Mouse (Mus musculus): ENCODE measurements around the gene Tbc1d16.

The Tbc1d16 gene

DNA sequence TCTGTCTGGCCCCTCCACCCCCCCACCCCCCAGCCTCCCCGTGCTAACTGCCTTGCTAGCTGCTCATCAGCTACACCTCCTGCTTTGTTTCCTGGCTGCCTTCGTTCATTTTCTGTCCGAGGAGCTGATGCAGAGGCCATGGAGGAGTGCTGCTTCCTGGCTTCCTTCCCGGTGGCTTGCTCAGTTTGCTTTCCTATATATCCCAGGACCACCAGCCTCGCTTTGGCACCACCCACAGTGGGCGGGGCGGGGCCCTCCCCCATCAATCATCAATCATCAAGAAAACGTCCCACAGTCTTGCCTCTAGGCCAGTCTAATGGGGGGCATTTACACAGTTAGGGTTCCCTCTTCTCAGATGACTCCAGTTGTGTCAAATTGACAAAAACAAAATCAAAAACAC, 8.1 kb upstream of the Tbc1d16 start:
- DNase-seq, result no peak

DNA sequence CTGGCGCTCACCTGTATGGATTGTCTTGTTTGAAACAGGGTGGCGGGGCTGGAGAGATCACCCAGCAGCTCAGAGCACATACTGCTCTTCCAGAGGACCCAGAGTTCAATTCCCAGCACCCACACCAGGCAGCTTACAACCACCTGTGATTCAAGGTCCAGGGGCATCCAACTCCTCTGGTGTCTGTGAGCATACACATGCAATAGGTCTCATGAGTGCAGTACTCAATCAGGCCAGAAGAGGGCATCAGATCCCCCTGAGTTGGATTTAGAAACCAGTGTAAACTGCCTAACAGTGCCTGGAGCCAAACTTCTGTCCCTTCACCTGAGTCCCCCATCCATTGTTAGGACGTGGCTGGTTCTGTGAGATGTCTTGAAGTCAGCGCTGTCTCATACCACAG, 7.3 kb upstream of the Tbc1d16 start:
- DNase-seq, result peak; percentile 66

DNA sequence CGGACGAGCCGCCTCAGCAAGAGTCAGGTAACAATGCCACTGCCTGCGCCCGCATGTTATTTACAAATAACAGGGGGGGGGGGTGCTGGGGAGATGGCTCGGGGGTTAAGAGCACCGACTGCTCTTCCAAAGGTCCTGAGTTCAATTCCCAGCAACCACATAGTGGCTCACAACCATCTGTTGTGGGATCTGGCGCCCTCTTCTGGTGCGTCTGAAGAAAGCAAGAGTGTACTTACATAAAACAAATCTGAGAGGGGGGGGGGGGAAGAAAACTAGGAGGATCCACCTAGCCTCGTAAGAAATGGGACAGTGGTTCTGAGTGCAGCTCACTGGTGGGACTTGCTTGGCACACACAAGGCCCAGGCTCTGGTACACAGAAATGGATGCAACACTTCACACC, 6.5 kb upstream of the Tbc1d16 start:
- no peak for DNase-seq

DNA sequence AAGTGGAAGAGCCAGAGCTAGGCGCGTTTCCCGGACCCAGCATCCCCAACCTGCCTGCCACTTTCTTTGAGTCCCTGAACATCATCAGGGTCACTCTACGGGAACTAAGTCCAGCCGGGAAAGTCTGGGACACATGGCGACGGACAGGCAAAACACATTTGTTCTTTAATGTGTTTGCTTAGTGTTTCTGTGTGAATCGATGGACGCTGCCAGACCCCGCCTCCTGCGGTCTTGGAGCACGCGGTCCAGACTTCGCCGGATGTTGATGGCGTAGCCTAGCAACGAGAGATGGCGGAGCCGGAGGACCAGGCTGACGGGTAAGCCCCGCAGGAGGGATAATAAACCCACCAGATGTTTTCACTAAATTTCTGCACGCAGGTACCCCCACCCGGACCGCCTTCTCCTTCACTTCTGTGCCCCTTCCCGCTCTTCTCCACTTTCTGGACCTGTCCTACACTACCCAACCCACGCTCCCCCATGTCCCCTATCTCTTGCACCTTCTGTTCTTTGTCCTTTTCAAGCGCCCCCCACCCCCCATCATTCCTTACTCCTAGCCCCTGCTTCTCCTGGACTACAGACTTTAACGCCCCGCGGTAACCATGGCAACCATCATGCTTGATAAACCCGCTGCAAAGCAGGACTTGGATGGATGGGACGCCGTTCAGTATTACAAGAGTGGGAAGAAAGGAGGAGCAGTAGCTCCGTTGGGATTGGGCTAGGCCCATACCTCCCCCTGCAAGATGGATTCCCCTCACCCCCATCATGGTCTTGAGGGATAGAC, 737 bp upstream of the Tbc1d16 start:
- DNase-seq, result peak; percentile 82

DNA sequence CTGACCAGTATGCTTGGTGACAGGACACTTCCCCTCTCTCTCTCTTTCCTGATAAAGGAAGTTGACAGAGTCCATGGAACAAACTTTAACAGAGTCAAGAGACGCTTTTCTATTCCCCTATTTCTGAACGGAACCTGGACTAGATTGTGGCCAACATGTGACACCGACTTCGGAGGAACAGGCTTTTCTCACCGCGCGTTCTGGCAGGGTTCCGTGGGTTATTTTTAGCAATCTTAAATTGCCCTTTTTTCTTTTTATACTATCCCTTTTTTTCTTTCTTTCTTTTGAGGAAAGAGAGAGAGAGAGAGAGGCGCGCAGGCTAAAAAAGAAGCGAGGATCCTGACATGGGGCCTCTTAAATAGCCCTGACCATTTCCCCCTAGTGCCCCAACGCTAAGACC, 708 bp downstream of the Tbc1d16 start:
- no peak for DNase-seq

DNA sequence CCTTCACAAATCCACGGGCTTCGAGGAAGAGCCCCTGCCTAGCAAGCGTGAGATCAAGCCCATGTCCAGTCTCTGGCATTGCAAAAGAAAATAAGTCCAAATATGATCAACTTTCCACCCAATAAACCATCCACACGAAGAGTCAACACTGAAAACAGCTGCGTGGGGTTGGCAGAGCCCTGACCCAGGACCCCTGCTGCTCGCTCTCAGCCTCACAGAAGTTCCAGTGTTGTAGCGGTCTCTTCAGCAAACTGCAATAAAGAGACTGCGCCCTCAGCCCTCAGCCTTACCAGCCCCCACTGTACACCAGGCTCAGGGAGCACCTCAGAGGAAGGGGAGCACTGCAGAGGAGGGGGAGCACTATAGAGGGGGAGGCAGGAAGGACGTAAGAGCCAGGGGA, 2.7 kb downstream of the Tbc1d16 start:
- DNase-seq, result no peak

DNA sequence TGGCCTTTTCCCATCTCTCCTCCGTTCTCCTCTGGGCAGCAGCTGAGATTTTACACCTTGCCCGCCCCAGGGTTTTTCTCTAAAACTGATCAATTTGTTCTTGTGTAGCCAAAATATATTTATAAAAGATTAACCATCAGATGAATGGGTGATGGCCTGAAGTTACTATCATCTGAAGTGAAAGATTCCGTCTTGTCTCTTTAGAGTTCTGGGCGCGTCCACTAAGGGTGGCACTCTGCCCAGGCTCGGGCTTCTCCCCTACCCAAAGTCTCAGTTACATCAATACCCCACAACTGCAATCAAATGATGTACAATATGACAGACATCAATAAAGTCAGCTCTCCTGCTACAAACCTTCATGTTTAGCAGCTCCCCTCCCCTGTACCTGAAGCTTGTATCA, 3.4 kb downstream of the Tbc1d16 start:
- no peak for DNase-seq

DNA sequence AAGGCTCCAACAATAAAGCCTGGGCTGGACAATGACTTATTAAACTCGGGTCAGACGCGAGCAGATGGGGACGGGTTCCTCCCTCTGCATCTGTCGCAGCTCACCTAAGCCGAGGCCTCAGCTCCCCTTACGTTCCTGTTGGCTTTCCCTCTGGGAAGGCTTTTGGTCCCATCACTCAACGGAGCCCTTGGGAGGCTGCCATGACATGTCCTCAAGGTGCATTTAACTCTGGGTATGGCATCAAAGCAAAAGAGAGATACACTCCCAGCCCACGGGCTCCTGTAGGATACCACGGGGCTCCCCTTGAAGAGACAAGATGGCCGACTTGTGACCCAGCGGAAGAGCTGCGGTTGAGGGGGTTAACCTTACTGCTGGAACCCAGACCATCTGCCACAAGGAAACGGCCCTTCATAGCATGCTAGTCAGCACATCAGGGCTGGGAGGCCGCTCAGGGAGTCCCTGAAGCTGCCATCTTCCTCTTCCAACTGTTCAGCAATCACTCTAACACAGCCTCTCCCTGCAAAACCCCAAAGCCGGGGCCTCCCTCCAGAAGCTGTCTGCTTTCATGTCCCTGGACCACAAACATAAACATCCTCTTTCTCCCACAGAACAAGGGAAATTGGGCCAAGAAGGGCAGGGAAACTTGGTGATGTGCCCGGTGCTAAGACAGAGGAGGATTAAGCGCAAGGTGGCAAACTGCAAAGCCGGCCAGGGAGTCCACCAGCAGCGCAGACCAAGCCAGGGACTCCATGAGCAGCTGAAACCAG, 5.0 kb downstream of the Tbc1d16 start:
- peak; percentile 40 for DNase-seq

DNA sequence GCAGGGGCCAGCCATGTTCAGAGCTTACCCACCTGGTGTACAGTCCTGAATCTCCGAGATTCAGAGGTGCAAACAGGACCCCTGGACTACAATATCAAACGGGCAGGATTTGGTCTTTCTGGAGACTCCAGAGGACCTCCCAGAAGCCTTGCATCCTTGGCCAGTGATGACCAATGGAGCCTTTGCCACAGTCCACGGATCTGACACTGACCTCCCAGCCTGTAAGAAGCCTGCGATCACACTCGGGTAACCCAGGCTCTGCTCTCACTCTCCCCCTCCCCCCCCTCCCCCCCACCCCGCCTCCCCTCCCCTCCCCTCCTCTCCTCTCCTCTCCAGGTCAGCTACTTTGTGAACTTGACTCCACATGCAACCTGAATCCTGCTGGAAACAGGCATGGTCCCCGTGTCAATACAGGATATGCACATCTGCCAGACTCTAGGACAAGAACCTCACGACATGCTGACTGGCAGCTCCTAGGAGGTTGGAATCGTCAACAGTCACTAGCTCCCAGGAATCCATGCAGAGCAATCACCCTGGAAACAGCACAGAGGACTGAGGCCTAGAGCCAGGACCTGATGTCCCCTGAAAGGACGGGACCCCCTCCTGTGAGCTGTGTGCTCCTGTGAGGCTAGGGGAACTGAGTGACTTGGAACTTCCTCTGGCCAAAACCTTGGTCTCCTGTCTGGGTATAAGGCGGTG, 6.3 kb downstream of the Tbc1d16 start:
- no peak for DNase-seq

DNA sequence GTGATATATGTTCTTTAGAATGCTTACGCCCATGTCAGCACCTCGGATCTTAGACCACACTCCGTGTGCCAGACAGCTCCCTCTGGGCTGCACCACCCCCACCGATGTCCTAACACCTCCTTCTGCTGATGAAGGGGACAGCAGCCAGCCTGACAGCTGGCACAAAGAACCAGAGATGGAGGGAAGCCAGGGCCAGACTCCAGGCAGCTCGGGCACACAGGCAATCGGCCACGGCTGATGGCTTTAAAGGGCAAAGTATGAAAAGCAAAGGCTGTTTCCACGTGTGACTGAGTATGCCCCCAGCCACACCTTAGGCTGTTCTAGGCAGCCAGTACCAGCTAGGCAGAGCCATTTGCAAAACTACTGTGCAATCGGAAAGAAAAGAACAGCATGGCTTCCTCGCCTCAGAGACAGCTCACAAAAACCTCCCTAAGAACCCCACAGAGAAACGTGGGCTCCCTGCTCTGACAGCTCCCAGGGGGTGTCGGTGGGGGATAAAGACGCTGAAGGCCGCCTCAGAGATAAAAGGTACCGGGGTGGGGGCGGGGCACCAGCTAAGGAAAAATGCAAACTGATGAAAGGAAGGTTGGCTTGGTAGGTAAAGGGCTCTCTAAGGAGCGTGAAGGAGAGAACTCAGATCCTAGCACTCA, 8.4 kb downstream of the Tbc1d16 start:
- peak; percentile 90 for DNase-seq

DNA sequence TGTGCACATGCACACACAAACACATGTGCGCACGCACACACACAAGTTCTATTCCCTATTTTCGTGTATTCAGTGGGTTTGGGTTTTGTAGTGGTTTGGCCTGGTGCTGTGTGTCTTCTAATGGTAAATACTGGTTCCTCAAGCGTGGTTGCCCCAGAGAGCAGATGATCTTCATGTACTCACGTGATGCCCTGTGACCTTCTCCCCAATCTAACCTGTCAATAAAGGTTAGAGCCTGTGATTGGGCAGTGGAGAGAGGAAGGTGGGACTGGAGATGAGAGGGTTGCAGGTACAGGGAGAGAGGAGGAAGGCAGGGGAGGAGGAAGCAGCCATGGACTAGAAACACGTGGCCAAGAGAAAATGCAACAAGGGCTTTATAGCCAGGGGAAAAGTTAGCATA, 10.4 kb downstream of the Tbc1d16 start:
- no peak for DNase-seq

DNA sequence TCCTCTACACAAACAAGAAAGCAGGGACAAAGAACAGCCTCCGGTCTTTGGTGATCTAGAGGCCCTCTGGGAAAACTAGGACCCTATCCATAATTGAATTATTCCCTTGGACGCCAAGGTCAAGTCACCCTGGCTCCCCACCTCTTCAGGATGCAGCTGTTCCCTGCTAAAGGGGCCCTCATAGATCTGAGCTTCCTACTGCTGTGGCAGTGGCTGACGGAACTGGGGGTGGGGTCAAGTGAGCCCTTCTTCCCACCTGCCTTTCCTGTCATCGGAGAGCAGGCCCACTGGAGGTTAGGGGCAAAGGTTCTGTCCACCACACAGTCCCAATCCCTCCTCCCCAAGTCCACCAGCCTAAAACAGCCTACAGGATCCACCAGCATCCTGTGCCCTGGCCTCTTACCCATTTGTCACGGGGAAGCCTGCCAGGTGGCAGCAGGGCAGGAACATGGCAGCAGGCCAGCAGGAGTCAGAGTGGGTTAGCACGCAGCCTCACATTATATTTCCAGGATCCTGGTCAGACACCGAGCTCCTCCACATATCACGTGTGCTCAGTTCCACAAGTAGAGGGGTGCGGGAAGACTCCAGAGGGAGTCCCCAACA, 12.3 kb downstream of the Tbc1d16 start:
- peak; percentile 91 for DNase-seq

DNA sequence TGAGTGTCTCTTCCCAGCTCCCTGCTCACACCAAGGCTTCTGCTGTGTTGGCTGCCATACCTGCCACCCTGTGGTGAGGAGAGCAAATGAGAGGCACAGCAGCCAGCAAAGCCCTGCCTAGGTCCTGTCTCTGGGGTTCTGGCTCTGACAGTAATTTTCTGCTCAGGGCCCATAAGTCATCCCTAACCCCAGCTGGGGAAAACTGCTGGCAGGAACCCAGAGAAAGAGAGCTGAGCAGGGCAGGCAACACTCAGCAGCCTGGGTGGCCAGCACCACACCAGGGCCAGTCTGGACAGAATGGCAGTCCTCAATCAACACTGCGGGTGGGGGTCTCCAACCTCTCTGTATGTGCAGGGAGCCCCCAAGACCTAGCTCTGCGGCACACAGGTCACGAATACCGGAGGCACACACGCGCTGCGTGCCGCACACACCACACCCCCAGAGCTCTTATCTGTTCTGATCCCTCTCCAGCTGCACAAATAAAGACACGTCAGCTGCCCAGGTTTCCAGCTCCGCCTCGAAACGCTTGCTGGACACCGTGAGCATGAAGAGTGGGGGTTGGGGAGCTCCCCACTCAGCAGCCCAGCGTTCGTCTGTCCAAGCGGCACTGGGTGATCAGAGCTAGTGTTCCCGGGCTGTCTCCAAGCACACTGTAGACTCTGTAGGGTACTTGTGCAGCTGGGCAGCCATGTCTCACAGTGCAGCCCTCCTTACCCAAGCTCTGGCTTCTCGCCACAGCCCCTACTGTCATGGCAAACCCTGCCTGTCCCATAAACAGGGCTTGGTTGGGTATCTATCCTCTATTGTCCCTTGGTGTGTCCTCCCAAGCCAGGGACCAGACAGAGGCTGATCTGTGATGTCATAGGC, 13.0 kb downstream of the Tbc1d16 start:
- peak; percentile 70 for DNase-seq

DNA sequence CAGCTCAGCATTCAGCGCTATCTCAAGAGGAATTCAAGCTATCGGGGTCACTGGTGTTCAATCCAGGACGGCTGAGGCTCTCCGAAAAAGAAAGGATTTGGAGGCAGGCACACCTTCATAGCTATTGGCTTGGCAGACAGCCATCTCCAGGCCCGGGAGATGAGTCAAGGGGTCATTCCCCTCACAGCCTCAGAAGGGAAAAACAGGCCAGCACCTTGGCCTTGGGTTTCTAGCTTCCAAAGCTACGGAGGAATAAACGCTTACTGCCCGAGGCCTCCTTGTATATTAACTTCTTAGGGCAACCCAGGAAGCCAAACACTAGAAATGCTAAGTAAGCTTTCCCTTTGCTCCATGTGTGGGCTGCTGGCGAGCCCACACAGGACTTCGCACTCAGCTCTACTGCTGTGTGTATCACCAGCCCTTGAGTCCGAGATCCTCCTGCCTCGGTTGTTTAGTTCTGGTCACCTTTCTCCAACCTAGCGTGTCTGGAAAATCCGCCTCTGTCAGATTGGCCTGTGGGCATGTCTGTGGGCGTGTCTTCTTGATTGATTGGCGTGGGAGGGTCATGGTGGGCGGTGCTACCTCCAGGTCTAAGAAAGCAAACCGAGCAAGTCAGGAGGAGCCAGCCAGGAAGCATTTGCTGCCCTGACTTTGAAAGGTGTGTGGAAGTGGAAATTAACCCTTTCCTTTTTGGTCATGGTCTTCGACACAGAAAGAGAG, 15.0 kb downstream of the Tbc1d16 start:
- peak; percentile 70 for DNase-seq

DNA sequence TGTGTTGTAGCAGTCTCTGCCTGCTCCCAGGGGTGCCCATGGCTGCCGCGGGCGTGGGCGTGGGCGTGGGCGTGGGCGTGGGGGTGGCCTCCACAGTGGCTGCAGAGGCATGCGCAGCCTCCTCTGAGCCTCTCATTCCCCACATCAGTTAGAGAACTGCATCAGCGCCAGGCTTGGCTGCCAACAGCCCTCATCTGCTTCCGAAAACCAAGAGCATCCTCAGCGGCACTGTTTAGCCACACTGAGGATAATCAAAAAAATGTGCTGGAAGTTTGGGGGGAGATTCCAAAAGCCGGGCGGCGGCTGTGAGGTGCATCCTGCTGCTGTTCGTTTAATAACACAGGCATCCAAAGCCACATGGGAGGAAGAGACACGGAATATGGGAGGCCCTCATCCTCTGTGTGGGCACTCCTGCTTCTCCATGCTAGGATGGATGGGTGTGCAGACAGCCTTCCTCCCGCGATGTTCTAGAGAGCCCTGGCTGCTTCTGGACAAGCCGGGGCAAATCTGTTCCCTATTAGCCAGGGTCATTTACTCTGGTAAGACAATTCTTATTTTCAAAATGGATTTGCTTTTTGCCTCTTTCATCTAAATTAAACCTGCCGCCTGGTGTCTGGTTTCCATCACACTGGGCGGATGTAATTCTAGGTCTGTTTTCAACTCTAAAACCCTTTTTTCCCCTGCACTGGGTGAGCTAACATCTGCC, 16.5 kb downstream of the Tbc1d16 start:
- DNase-seq, result no peak

DNA sequence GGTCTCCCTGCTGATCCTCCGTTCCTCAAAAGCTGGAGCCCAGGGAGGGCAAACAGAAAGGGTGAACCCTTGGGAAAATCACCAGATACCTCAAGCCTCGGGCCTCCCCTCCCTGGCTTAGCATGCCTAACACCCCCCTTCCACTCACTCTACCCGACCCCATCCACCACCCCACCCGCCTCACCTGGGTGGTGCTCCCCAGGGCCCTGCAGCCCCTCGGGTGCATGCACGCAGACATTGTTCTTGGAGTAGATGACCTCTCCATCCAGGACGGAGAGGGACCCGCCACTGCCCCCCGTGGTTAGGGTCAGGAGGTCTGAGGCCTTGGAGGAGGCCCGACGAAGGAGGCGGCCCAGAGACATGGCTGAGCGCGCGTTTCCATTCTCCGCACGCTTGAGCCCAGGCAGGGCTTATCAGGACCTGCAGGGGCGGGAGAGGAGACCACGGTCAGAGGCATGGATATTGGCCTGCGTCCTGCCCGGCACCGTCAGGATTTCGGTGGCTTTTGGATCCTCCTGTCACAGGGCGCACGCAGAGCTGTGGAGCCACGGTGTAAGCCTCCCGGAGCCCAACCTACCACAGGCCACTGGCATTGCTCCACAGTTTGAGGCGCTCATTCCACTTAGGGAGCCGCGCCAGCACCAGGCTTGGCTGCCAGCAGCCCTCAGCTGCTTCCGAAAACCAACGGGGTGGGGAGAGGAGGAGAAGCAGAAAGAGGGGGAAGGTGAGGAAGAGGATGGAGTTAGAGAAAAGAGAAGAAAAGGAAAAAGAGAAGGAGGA, 17.8 kb downstream of the Tbc1d16 start:
- DNase-seq, result no peak

DNA sequence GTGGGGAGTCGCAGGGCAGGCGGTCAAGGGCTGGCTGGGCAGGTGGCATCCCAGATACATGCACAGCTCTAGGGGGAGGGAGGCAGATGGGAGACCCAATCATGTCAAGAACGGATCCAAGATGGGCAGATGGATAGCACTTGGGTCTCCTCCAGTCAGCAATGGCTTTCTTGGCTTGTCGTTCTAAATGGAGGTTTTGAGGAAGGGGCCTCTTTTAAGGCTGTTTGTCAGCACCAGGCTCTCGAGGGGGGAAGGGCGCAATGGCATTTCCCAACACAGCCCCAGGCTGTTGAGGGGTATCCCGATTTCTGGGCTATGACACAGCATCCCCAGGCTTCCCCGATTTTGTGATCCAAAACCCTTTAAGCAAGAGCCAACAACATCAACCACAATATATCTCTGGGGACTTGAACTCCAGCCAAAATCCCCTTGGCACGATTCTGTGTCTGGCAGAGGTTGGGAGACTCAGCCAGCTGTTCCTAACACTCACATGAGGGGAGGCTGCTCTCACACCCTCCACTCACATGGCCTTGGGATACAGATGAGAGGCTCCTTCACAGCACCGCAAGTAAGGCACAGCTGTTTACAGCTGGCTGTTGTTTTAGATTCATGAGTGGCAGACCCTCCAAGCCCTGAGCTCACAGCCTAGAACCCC, 18.8 kb downstream of the Tbc1d16 start:
- peak; percentile 54 for DNase-seq

DNA sequence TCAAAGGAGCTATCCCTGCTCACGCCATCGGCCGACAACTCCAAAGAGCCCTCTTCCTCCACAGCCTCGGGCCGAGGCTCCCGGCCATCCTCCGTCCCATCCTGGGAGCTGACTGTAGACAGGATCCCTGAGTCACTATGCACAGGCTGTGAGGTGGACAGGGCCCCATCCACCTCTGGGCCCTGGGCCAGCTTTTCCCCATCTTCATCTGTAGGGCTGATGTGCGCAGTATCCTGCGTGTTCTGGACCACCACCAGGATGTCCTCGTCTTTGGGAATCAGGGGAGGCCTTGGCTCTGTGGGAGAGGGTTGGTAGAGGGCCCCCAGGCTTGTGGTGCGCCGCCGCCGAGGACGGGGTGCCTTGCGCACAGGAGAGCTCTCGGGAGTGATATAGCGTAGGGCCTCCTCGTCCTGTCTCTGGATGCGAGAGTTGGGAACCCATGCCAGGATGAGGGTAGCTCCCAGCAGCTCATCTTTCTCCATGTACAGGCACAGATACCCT, 19.4 kb downstream of the Tbc1d16 start:
- DNase-seq, result no peak

DNA sequence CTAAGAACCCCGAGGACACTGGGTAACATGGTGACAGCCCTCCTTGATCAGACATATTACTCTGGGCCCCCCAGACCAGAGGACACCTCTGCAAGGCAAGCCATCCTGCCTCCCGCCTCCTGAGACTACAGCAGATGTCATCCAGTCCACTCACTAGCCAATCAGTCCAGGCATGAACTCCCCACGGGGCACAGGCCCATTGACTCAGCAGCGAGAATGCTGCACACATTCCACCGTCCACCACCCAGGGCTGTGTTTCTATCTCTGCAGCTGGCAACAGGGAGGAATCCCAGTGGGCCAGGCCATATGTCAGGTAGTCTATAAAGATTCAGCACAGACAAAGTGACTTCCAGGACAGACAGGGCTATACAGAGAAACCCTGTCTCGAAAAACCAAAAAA, 20.3 kb downstream of the Tbc1d16 start:
- DNase-seq, result no peak
